36 mouse cellular contexts compared by ENCODE assay signal in genomic region chr5:147276701-147277546, GRCm38 (mm10). TPM values are rescaled to one million over a fixed set of nuclear protein-coding genes. Genes with fewer than 3 reads are reported as not detected.
DNase-seq lines count a peak whose midpoint lies in the region; ATAC-seq and TF ChIP-seq lines count a peak whose summit lies in the region.
"Had no signal": no experiment of that assay in that cellular context is flagged by ENCODE, and none has a peak within 500 bp of the region (broad histone marks: within the 10 kb centered on the region; RNA-seq: fewer than 3 reads in every experiment).

No protein-coding gene starts in this region.

- no peak overlapping the region for H3K9ac ChIP-seq in forebrain, embryonic 11.5 days (ENCODE audit: low read length)
- no peak overlapping the region for H3K9ac ChIP-seq in forebrain, embryonic 14.5 days (ENCODE audit: low read length)
- no peak overlapping the region for H3K9ac ChIP-seq in midbrain, embryonic 11.5 days (ENCODE audit: low read length)
- H3K9ac ChIP-seq in midbrain, embryonic 13.5 days (replicated peaks): no peak overlapping the region
- H3K9ac ChIP-seq in limb, embryonic 11.5 days (ENCODE audit: low read length): no peak overlapping the region
- no peak overlapping the region for H3K9ac ChIP-seq in stomach, postnatal 0 days (ENCODE audit: low read length)
- H3K9ac ChIP-seq: embryonic facial prominence, embryonic 13.5 days; forebrain, postnatal 0 days; hindbrain, embryonic 13.5 days; liver, embryonic 12.5 days; liver, postnatal 0 days; midbrain, embryonic 15.5 days; neural tube, embryonic 13.5 days had no signal

- no peak overlapping the region for H3K4me2 ChIP-seq in forebrain, embryonic 11.5 days (ENCODE audit: low read depth, low read length, severe bottlenecking)
- H3K4me2 ChIP-seq in forebrain, embryonic 14.5 days (ENCODE audit: low read length): no peak overlapping the region
- H3K4me2 ChIP-seq in midbrain, embryonic 11.5 days: no peak overlapping the region
- H3K4me2 ChIP-seq in midbrain, embryonic 13.5 days (replicated peaks): no peak overlapping the region
- H3K4me2 ChIP-seq in limb, embryonic 11.5 days (ENCODE audit: low read depth, severe bottlenecking): no peak overlapping the region
- no peak overlapping the region for H3K4me2 ChIP-seq in stomach, postnatal 0 days (replicated peaks; ENCODE audit: low read depth)
- H3K4me2 ChIP-seq: embryonic facial prominence, embryonic 13.5 days; hindbrain, embryonic 13.5 days; liver, embryonic 12.5 days; midbrain, embryonic 15.5 days; neural tube, embryonic 13.5 days had no signal

- peak; percentile 51 for DNase-seq in forebrain, embryonic 11.5 days (ENCODE audit: low spot score)
- DNase-seq in forebrain, embryonic 14.5 days (ENCODE audit: low spot score): no peak
- peak; percentile 93 for DNase-seq in midbrain, embryonic 11.5 days (ENCODE audit: low spot score, missing footprints)
- DNase-seq in limb, embryonic 11.5 days (ENCODE audit: low spot score): peak; percentile 41
- peak; percentile 36 for DNase-seq in stomach, postnatal 0 days (ENCODE audit: low spot score)
- no peak for DNase-seq in left cerebral cortex, adult 2 months (ENCODE audit: extremely low spot score in 1 of 2, low spot score in 2 of 2)
- no peak for DNase-seq in right cerebral cortex, adult 2 months (ENCODE audit: low spot score in 2 of 2)
- DNase-seq: adrenal gland, postnatal 25 days; cerebellum, adult 11-12 months; cerebellum, adult 9-11 months; embryo, embryonic 11 days; forebrain, postnatal 0 days; kidney, adult 8-10 months; layer of hippocampus, adult 9-11 months; liver, postnatal 0 days; spleen, adult 18-20 months had no signal

- no peak for TF ChIP-seq EP300 in stomach, postnatal 0 days (optimal IDR thresholded peaks at IDR 0.05)

- intact Hi-C loops in left cerebral cortex, adult 2 months (cut with DNase I): no loop called here

- H3K27me3 ChIP-seq in forebrain, embryonic 11.5 days (ENCODE audit: control insufficient read depth, insufficient read depth, low read length): peaks cover 91% of the 10 kb centered on the region
- H3K27me3 ChIP-seq in forebrain, embryonic 14.5 days (replicated peaks; ENCODE audit: control insufficient read depth, insufficient read depth, low read length): peaks cover 88% of the 10 kb centered on the region
- peaks cover 90% of the 10 kb centered on the region for H3K27me3 ChIP-seq in midbrain, embryonic 11.5 days (ENCODE audit: control insufficient read depth, insufficient read depth, low read length)
- H3K27me3 ChIP-seq in midbrain, embryonic 13.5 days: peaks cover 98% of the 10 kb centered on the region
- peaks cover 79% of the 10 kb centered on the region for H3K27me3 ChIP-seq in limb, embryonic 11.5 days (ENCODE audit: control insufficient read depth, insufficient read depth, low read length)
- peaks cover 20% of the 10 kb centered on the region; the same call in 1 of the 2 replicates for H3K27me3 ChIP-seq in stomach, postnatal 0 days (ENCODE audit: control insufficient read depth, insufficient read depth, low read length)

- H3K4me3 ChIP-seq in forebrain, embryonic 11.5 days (ENCODE audit: low read depth, low read length): no peak overlapping the region
- no peak overlapping the region for H3K4me3 ChIP-seq in forebrain, embryonic 14.5 days (ENCODE audit: low read depth, low read length)
- no peak overlapping the region for H3K4me3 ChIP-seq in midbrain, embryonic 11.5 days (ENCODE audit: low read depth, low read length)
- no peak overlapping the region for H3K4me3 ChIP-seq in midbrain, embryonic 13.5 days (replicated peaks)
- H3K4me3 ChIP-seq in limb, embryonic 11.5 days (ENCODE audit: low read depth, low read length): no peak overlapping the region
- no peak overlapping the region for H3K4me3 ChIP-seq in stomach, postnatal 0 days (ENCODE audit: low read depth, low read length)
- H3K4me3 ChIP-seq in left cerebral cortex, adult 2 months: no peak overlapping the region
- H3K4me3 ChIP-seq: embryonic facial prominence, embryonic 13.5 days; forebrain, embryonic 10.5 days; hindbrain, embryonic 13.5 days; liver, embryonic 12.5 days; midbrain, embryonic 15.5 days; neural tube, embryonic 13.5 days had no signal

- WGBS in forebrain, embryonic 11.5 days: 1% methylated on average over 18 of the region's 18 CpGs
- 1% methylated on average over 18 of the region's 18 CpGs for WGBS in forebrain, embryonic 14.5 days
- WGBS in midbrain, embryonic 11.5 days: 2% methylated on average over 18 of the region's 18 CpGs
- WGBS in midbrain, embryonic 13.5 days: 2% methylated on average over 18 of the region's 18 CpGs
- WGBS in limb, embryonic 11.5 days: 2% methylated on average over 18 of the region's 18 CpGs
- 7% methylated on average over 18 of the region's 18 CpGs for WGBS in stomach, postnatal 0 days

- TF ChIP-seq CTCF in stomach, postnatal 0 days (IDR thresholded peaks at IDR 0.05; ENCODE audit: low read depth): no peak
- TF ChIP-seq CTCF in left cerebral cortex, adult 2 months (IDR thresholded peaks at IDR 0.05): no peak

- ATAC-seq in forebrain, embryonic 11.5 days (replicated peaks; ENCODE audit: low FRiP score): no peak
- no peak for ATAC-seq in forebrain, embryonic 14.5 days
- no peak for ATAC-seq in midbrain, embryonic 11.5 days (ENCODE audit: low FRiP score)
- ATAC-seq in midbrain, embryonic 13.5 days: no peak
- ATAC-seq in limb, embryonic 11.5 days (ENCODE audit: insufficient number of reproducible peaks, low FRiP score, low TSS enrichment, low read depth): no peak
- ATAC-seq in stomach, postnatal 0 days (ENCODE audit: low FRiP score, low TSS enrichment): 0 out of 2 replicates have a peak, but pooled peaks have one; percentile 57
- ATAC-seq: forebrain, postnatal 0 days; inflammation-experienced regulatory T-cells, adult 6 months; liver, embryonic 12.5 days; liver, postnatal 0 days; midbrain, embryonic 15.5 days had no signal

- no peaks in the 10 kb centered on the region for H3K4me1 ChIP-seq in forebrain, embryonic 11.5 days (replicated peaks; ENCODE audit: control insufficient read depth, insufficient read depth, low read length)
- no peaks in the 10 kb centered on the region for H3K4me1 ChIP-seq in forebrain, embryonic 14.5 days (ENCODE audit: control insufficient read depth, insufficient read depth, low read length)
- no peaks in the 10 kb centered on the region for H3K4me1 ChIP-seq in midbrain, embryonic 11.5 days (ENCODE audit: control insufficient read depth, insufficient read depth, low read length)
- H3K4me1 ChIP-seq in midbrain, embryonic 13.5 days (replicated peaks): peaks cover 6% of the 10 kb centered on the region; the same call in 1 of the 2 replicates
- no peaks in the 10 kb centered on the region for H3K4me1 ChIP-seq in limb, embryonic 11.5 days (ENCODE audit: control insufficient read depth, insufficient read depth, low read length)
- H3K4me1 ChIP-seq in stomach, postnatal 0 days (replicated peaks; ENCODE audit: control insufficient read depth, insufficient read depth): no peaks in the 10 kb centered on the region
- H3K4me1 ChIP-seq: embryonic facial prominence, embryonic 13.5 days; hindbrain, embryonic 13.5 days; liver, embryonic 12.5 days had no signal

- H3K9me3 ChIP-seq in forebrain, embryonic 11.5 days (ENCODE audit: control insufficient read depth, low read length): no peaks in the 10 kb centered on the region
- H3K9me3 ChIP-seq in forebrain, embryonic 14.5 days (replicated peaks; ENCODE audit: control insufficient read depth, low read length): no peaks in the 10 kb centered on the region
- H3K9me3 ChIP-seq in midbrain, embryonic 11.5 days (ENCODE audit: control insufficient read depth, low read length): peaks cover 2% of the 10 kb centered on the region; the same call in 1 of the 2 replicates
- H3K9me3 ChIP-seq in midbrain, embryonic 13.5 days: peaks cover 4% of the 10 kb centered on the region; the same call in 1 of the 2 replicates
- H3K9me3 ChIP-seq in limb, embryonic 11.5 days (ENCODE audit: control insufficient read depth, low read length): no peaks in the 10 kb centered on the region
- no peaks in the 10 kb centered on the region for H3K9me3 ChIP-seq in stomach, postnatal 0 days (ENCODE audit: control insufficient read depth, low read length)
- H3K9me3 ChIP-seq: embryonic facial prominence, embryonic 13.5 days; forebrain, embryonic 10.5 days; hindbrain, embryonic 13.5 days; liver, embryonic 12.5 days; midbrain, embryonic 15.5 days; neural tube, embryonic 13.5 days had no signal

- no peaks in the 10 kb centered on the region for H3K36me3 ChIP-seq in forebrain, embryonic 11.5 days (ENCODE audit: control insufficient read depth, insufficient read depth, low read length)
- H3K36me3 ChIP-seq in forebrain, embryonic 14.5 days (ENCODE audit: control insufficient read depth, insufficient read depth, low read length): no peaks in the 10 kb centered on the region
- no peaks in the 10 kb centered on the region for H3K36me3 ChIP-seq in midbrain, embryonic 11.5 days (ENCODE audit: control insufficient read depth, insufficient read depth, low read length)
- H3K36me3 ChIP-seq in midbrain, embryonic 13.5 days: no peaks in the 10 kb centered on the region
- no peaks in the 10 kb centered on the region for H3K36me3 ChIP-seq in limb, embryonic 11.5 days (ENCODE audit: control insufficient read depth, insufficient read depth, low read length)
- no peaks in the 10 kb centered on the region for H3K36me3 ChIP-seq in stomach, postnatal 0 days (ENCODE audit: control insufficient read depth, insufficient read depth, low read length)
- H3K36me3 ChIP-seq: embryonic facial prominence, embryonic 13.5 days; forebrain, embryonic 10.5 days; hindbrain, embryonic 13.5 days; liver, embryonic 12.5 days; midbrain, embryonic 15.5 days; neural tube, embryonic 13.5 days had no signal

- H3K27ac ChIP-seq in forebrain, embryonic 11.5 days (ENCODE audit: low read depth, low read length): no peak overlapping the region
- H3K27ac ChIP-seq in forebrain, embryonic 14.5 days (ENCODE audit: low read depth, low read length): no peak overlapping the region
- H3K27ac ChIP-seq in midbrain, embryonic 11.5 days (ENCODE audit: low read depth, low read length): no peak overlapping the region
- H3K27ac ChIP-seq in midbrain, embryonic 13.5 days: no peak overlapping the region
- no peak overlapping the region for H3K27ac ChIP-seq in limb, embryonic 11.5 days (replicated peaks; ENCODE audit: low read depth, low read length)
- H3K27ac ChIP-seq in stomach, postnatal 0 days (replicated peaks): no peak overlapping the region
- no peak overlapping the region for H3K27ac ChIP-seq in left cerebral cortex, adult 2 months
- H3K27ac ChIP-seq: embryonic facial prominence, embryonic 13.5 days; forebrain, embryonic 10.5 days; hindbrain, embryonic 13.5 days; kidney, postnatal 0 days; liver, embryonic 12.5 days; macrophage; midbrain, embryonic 15.5 days; neural tube, embryonic 13.5 days had no signal

RNA-seq across cellular contexts. Expression of gene Pdx1, which starts 7.2 kb away (rescaled TPM):
- polyA plus RNA-seq in forebrain, embryonic 11.5 days (2014; fragmentation: Nextera tagmentation; extraction: Ambion mirVana): not detected in 2 replicates
- polyA plus RNA-seq in forebrain, embryonic 14.5 days (2014; fragmentation: Nextera tagmentation; extraction: Ambion mirVana): not detected in 2 replicates
- not detected in 2 replicates for polyA plus RNA-seq in midbrain, embryonic 11.5 days (2014; fragmentation: Nextera tagmentation; extraction: Ambion mirVana)
- polyA plus RNA-seq in midbrain, embryonic 13.5 days (2015; fragmentation: Nextera tagmentation; extraction: Ambion mirVana): not detected in 2 replicates
- polyA plus RNA-seq in limb, embryonic 11.5 days (2014; fragmentation: Nextera tagmentation; extraction: Ambion mirVana): not detected in 2 replicates
- 3.0 and 3.6 TPM in 2 replicates for polyA plus RNA-seq in stomach, postnatal 0 days (2015; fragmentation: Nextera tagmentation; extraction: Ambion mirVana)
- total RNA-seq in left cerebral cortex, adult 2 months (2021): not detected
- total RNA-seq: adrenal gland, adult 18-20 months; adrenal gland, postnatal 25 days; forebrain, postnatal 0 days; gastrocnemius, adult 8-10 months; gastrocnemius, postnatal 4 days; heart, postnatal 25 days; left cerebral cortex, postnatal 25 days; megakaryocyte-erythroid progenitor cell, adult 5-6 weeks had no signal
- polyA plus RNA-seq: embryonic facial prominence, embryonic 13.5 days; forebrain, embryonic 10.5 days; forebrain, postnatal 0 days; heart, embryonic 14.5 days; hindbrain, embryonic 13.5 days; inflammation-experienced regulatory T-cells, adult 6 months; kidney, postnatal 0 days; limb, embryonic 14.5 days; liver, postnatal 0 days; lung, embryonic 16.5 days; macrophage; midbrain, embryonic 15.5 days; neural tube, embryonic 13.5 days; testis, adult 2 months had no signal

RNA-seq across cellular contexts. Expression of gene Cdx2, which starts 30.1 kb away (rescaled TPM):
- not detected in 2 replicates for polyA plus RNA-seq in forebrain, embryonic 11.5 days (2014; fragmentation: Nextera tagmentation; extraction: Ambion mirVana)
- not detected in 2 replicates for polyA plus RNA-seq in forebrain, embryonic 14.5 days (2014; fragmentation: Nextera tagmentation; extraction: Ambion mirVana)
- not detected in 2 replicates for polyA plus RNA-seq in midbrain, embryonic 11.5 days (2014; fragmentation: Nextera tagmentation; extraction: Ambion mirVana)
- polyA plus RNA-seq in midbrain, embryonic 13.5 days (2015; fragmentation: Nextera tagmentation; extraction: Ambion mirVana): not detected in 2 replicates
- not detected in 2 replicates for polyA plus RNA-seq in limb, embryonic 11.5 days (2014; fragmentation: Nextera tagmentation; extraction: Ambion mirVana)
- polyA plus RNA-seq in stomach, postnatal 0 days (2015; fragmentation: Nextera tagmentation; extraction: Ambion mirVana): 0.05 and 0.06 TPM in 2 replicates
- not detected for total RNA-seq in left cerebral cortex, adult 2 months (2021)
- total RNA-seq: adrenal gland, adult 18-20 months; adrenal gland, postnatal 25 days; forebrain, postnatal 0 days; gastrocnemius, adult 8-10 months; gastrocnemius, postnatal 4 days; heart, postnatal 25 days; left cerebral cortex, postnatal 25 days; megakaryocyte-erythroid progenitor cell, adult 5-6 weeks had no signal
- polyA plus RNA-seq: embryonic facial prominence, embryonic 13.5 days; forebrain, embryonic 10.5 days; forebrain, postnatal 0 days; heart, embryonic 14.5 days; hindbrain, embryonic 13.5 days; inflammation-experienced regulatory T-cells, adult 6 months; kidney, postnatal 0 days; liver, embryonic 12.5 days; liver, postnatal 0 days; lung, embryonic 16.5 days; macrophage; midbrain, embryonic 15.5 days; neural tube, embryonic 13.5 days; testis, adult 2 months had no signal

RNA-seq across cellular contexts. Expression of gene Urad, which starts 45.3 kb away (rescaled TPM):
- not detected in 2 replicates for polyA plus RNA-seq in forebrain, embryonic 11.5 days (2014; fragmentation: Nextera tagmentation; extraction: Ambion mirVana)
- polyA plus RNA-seq in forebrain, embryonic 14.5 days (2014; fragmentation: Nextera tagmentation; extraction: Ambion mirVana): not detected in 2 replicates
- not detected in 2 replicates for polyA plus RNA-seq in midbrain, embryonic 11.5 days (2014; fragmentation: Nextera tagmentation; extraction: Ambion mirVana)
- polyA plus RNA-seq in midbrain, embryonic 13.5 days (2015; fragmentation: Nextera tagmentation; extraction: Ambion mirVana): not detected in 2 replicates
- polyA plus RNA-seq in limb, embryonic 11.5 days (2014; fragmentation: Nextera tagmentation; extraction: Ambion mirVana): not detected in 2 replicates
- not detected in 2 replicates for polyA plus RNA-seq in stomach, postnatal 0 days (2015; fragmentation: Nextera tagmentation; extraction: Ambion mirVana)
- not detected for total RNA-seq in left cerebral cortex, adult 2 months (2021)
- total RNA-seq: forebrain, postnatal 0 days; gastrocnemius, adult 8-10 months; gastrocnemius, postnatal 4 days; heart, postnatal 25 days; left cerebral cortex, postnatal 25 days; megakaryocyte-erythroid progenitor cell, adult 5-6 weeks had no signal
- polyA plus RNA-seq: embryonic facial prominence, embryonic 13.5 days; forebrain, embryonic 10.5 days; forebrain, postnatal 0 days; heart, embryonic 14.5 days; hindbrain, embryonic 13.5 days; inflammation-experienced regulatory T-cells, adult 6 months; kidney, postnatal 0 days; limb, embryonic 14.5 days; lung, embryonic 16.5 days; macrophage; midbrain, embryonic 15.5 days; neural tube, embryonic 13.5 days; testis, adult 2 months had no signal

Comparison
In these comparisons a context has a peak if more than half of its experiments do, and no peak if none do; other contexts are left out.
1. DNase-seq: peak in forebrain, embryonic 11.5 days (single experiment), midbrain, embryonic 11.5 days (single experiment), limb, embryonic 11.5 days (single experiment) and stomach, postnatal 0 days (single experiment); none in forebrain, embryonic 14.5 days (single experiment), left cerebral cortex, adult 2 months (0 of 2) and right cerebral cortex, adult 2 months (0 of 2).